Mouse (Mus musculus) neural tube, embryonic 13.5 days (tissue): ENCODE results near the gene Cep85l. TPM values are rescaled to one million over a fixed set of nuclear protein-coding genes. Genes with fewer than 3 reads are reported as not detected.

Experiments
- ATAC-seq: fragments of 200-750 bp; cut with Nextera tagmentation; 2 replicates; pipeline ENCODE4 v1.8.0; 2017; ENCODE audit warnings: low read depth, mild to moderate bottlenecking, moderate TSS enrichment, moderate library complexity
- H3K27ac ChIP-seq: fragments of 300-500 bp; sonication (generic); replicated peaks from 2 replicates; pipeline ENCODE4 v1.5.1; 2015; ENCODE audit warnings: moderate library complexity, mild to moderate bottlenecking, inconsistent platforms
- H3K27me3 ChIP-seq: fragments of 300-500 bp; sonication (generic); 2 replicates; pipeline ENCODE4 v1.6.1; 2015; ENCODE audit warnings: mild to moderate bottlenecking, inconsistent platforms
- H3K36me3 ChIP-seq: fragments of 300-500 bp; sonication (generic); 2 replicates; pipeline ENCODE4 v1.6.1; 2015; ENCODE audit warnings: mild to moderate bottlenecking, inconsistent platforms
- H3K4me1 ChIP-seq: fragments of 300-500 bp; sonication (generic); replicated peaks from 2 replicates; pipeline ENCODE4 v1.6.1; 2015; ENCODE audit warnings: inconsistent platforms
- H3K4me2 ChIP-seq: fragments of 300-500 bp; sonication (generic); 2 replicates; pipeline ENCODE4 v1.6.1; 2015; ENCODE audit warnings: inconsistent platforms, mild to moderate bottlenecking, moderate library complexity
- H3K4me3 ChIP-seq: fragments of 300-500 bp; sonication (generic); 2 replicates; pipeline ENCODE4 v1.5.1; 2015; ENCODE audit warnings: mild to moderate bottlenecking, inconsistent platforms
- H3K9ac ChIP-seq: fragments of 300-500 bp; sonication (generic); 2 replicates; pipeline ENCODE4 v1.6.1; 2015; ENCODE audit warnings: moderate library complexity, mild to moderate bottlenecking, inconsistent platforms
- H3K9me3 ChIP-seq: fragments of 300-500 bp; sonication (generic); 2 replicates; pipeline ENCODE4 v1.6.1; 2016; ENCODE audit warnings: inconsistent platforms
- WGBS: fragments of 180-500 bp; shearing (Covaris S2); methylation state at CpG from one replicate; pipeline ENCODE4 v1.1.7; 2015; 5-methylcytosine and 5-hydroxymethylcytosine counted together
- polyA plus RNA-seq: library from polyadenylated mRNA; unstranded; fragments of >200 nt; fragmentation: Nextera tagmentation; extraction: Ambion mirVana; gene quantifications from 2 replicates; pipeline ENCODE4 v1.2.1, GENCODE M21; 2015

Cep85l gene
- polyA plus RNA-seq, 1 experiment from 2014 or later: 5.2 TPM

DNA sequence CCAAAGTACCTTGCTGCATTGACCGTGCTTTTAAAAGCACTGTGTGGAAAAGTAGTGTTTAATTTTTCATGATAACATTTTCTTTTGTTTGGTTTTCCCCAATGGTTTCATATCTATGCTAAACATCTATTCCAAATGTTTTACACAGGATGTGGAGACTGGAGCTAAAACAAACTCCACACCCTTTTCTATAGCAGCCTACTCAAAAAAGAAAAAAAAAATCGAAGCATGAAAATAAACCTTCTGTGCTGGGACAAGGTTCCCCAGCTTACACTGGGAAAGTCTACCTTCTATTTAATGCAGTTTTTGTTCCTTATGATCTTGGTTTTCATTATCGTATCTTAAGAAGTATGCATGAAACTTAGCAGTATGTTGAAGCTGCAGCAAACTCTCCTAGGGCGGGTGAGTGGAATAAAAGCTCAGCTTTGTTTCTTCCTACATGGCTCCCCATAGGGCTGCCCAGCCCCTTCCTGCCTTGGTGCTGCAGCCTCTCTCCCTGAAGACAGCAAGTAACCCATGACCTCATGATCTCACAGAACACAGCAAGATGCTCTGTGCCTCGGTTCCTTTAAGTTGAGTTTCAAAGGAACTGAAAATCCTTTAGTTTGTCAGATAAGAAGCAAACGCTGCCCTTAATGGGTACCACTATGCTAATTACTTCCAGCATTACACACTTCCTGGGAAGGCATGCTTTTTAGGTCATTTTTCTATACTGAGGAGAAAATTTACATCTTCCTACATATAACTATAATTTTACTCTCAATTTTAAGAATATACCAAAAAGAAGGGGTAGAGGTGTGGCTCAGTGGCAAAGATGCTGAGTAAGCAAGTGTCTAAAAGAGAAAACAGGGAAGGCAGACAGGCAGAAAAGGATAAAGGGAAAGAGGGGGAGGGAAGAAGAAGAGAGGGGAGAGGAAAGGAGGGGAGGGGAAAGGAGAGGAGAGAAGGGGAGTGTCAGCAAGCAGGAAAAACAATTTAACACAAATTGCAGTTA, 34.6 kb upstream of the Cep85l start:
- 43% methylated on average over 6 of the region's 6 CpGs for WGBS
- Histone ChIP-seq H3K9ac (no peak overlapping the region), H3K36me3 (no peaks in the 10 kb centered on the region), H3K27ac (no peak overlapping the region), H3K4me2 (no peak overlapping the region), H3K4me1 (peaks cover 14% of the 10 kb centered on the region), H3K9me3 (no peaks in the 10 kb centered on the region), H3K27me3 (no peaks in the 10 kb centered on the region), H3K4me3 (no peak overlapping the region)
- ATAC-seq: no peak

DNA sequence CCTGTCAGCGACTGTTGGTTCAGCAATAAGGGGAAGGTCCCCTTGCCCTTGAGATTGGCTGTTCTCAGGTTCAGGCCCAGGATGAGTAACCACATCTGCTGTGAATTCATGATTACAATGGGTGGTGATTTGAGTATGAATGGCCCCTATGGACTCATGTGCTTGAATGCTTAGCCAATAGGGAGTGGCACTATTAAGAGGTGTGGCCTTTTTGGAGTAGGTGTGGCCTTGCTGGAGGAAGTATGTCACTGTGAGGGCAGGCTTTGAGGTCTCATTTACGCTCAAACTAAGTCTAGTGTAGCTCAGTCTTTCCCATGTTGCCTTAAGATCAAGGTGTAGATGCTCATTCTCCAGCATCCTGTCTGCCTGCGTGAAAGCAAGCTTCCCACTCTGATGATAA, 33.2 kb upstream of the Cep85l start:
- WGBS: 85% methylated on average over 3 of the region's 3 CpGs
- no peak overlapping the region for H3K4me3 ChIP-seq
- no peaks in the 10 kb centered on the region for H3K27me3 ChIP-seq
- ATAC-seq: no peak
- no peak overlapping the region for H3K27ac ChIP-seq
- H3K9me3 ChIP-seq: no peaks in the 10 kb centered on the region
- no peak overlapping the region for H3K9ac ChIP-seq
- H3K36me3 ChIP-seq: no peaks in the 10 kb centered on the region
- H3K4me2 ChIP-seq: no peak overlapping the region
- peaks cover 14% of the 10 kb centered on the region for H3K4me1 ChIP-seq

DNA sequence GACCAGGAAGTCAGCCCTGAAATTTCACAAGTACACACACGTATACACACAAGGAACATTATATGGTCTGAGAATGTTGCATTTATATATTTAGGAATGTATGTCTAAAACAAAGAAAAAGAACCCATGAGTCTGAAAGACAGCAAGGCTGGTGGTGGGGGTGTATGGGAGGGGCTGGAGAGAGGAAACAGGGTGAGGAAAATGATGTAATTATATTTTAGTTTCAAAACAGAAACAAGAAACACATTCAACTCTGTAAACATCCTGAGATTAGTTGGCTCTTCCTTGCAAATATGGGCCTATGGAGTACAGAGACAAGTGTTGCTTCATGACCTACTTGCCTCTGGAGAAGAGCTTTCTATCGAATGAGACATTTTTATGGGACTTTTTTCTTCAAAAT, 32.4 kb upstream of the Cep85l start:
- Histone ChIP-seq H3K4me1 (peaks cover 14% of the 10 kb centered on the region), H3K27me3 (no peaks in the 10 kb centered on the region), H3K9me3 (no peaks in the 10 kb centered on the region), H3K4me2 (no peak overlapping the region), H3K4me3 (no peak overlapping the region), H3K36me3 (no peaks in the 10 kb centered on the region), H3K9ac (no peak overlapping the region), H3K27ac (no peak overlapping the region)
- no peak for ATAC-seq
- WGBS: 87% methylated on average over 2 of the region's 2 CpGs

DNA sequence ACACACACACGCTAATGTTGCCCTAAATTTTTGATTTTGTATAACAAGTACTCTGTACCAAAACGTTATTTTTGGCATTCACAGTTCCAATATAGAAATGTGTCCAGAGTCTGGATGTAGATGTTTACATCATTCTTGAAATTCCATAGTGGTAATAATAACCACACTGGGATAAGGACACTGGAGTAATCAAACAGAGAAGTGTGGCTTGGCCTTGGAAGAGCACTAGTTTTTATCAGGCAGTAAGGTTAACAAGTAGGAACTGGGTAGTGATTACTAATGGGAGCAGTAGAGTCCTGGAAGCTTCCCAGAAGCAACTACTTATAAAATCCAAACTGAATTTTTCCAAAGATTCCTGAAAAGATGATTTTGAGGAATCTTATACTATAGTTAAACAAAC, 31.1 kb upstream of the Cep85l start:
- H3K9me3 ChIP-seq: no peaks in the 10 kb centered on the region
- no peaks in the 10 kb centered on the region for H3K27me3 ChIP-seq
- peaks cover 5% of the 10 kb centered on the region; the same call in 1 of the 2 replicates for H3K4me1 ChIP-seq
- WGBS: 82% methylated on average over 2 of the region's 2 CpGs
- ATAC-seq: no peak
- H3K27ac ChIP-seq: no peak overlapping the region
- H3K4me2 ChIP-seq: no peak overlapping the region
- H3K4me3 ChIP-seq: no peak overlapping the region
- H3K36me3 ChIP-seq: no peaks in the 10 kb centered on the region
- no peak overlapping the region for H3K9ac ChIP-seq

DNA sequence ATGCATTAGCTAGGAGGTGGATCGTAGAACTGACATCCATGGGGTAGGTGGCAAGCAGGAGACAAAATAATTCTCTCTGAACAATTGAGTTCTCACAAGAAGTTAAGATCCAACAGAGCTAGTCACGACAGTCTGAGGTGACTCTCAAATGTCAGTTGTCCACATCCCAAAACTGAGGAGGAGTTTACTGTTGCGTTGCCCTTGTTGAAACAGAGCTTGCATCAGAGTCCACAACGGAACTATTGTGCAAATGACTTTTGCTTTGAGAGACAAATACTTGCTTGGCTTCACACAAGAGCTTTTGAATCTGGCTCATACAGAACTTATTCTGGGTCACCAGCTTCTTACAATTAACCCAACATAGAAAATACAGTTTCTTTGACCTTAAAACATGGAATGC, 27.7 kb upstream of the Cep85l start:
- no peak overlapping the region for H3K4me2 ChIP-seq
- no peaks in the 10 kb centered on the region for H3K27me3 ChIP-seq
- no peaks in the 10 kb centered on the region for H3K36me3 ChIP-seq
- no peaks in the 10 kb centered on the region for H3K9me3 ChIP-seq
- no peaks in the 10 kb centered on the region for H3K4me1 ChIP-seq
- H3K4me3 ChIP-seq: no peak overlapping the region
- no peak overlapping the region for H3K9ac ChIP-seq
- ATAC-seq: no peak
- no peak overlapping the region for H3K27ac ChIP-seq
- WGBS: 80% methylated on average over 4 of the region's 4 CpGs

DNA sequence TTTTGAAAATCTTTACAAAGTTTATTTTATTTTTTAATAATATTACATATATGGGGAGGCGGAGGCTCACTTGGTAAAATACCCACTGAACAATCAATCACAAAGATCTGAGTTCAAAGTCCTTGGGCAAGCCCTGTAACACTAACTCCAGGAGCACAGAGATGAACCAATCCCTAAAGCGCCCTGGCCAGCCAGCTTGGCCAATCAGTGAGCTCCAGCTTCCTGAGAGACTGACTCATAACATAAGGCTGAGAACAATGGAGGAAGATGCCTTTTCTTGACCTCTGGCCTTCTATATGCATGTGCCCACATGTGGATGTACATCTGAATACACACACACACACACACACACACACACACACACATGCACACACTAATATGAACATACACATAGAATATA, 27.1 kb upstream of the Cep85l start:
- Histone ChIP-seq H3K4me2 (no peak overlapping the region), H3K4me1 (no peaks in the 10 kb centered on the region)
- ATAC-seq: no peak

DNA sequence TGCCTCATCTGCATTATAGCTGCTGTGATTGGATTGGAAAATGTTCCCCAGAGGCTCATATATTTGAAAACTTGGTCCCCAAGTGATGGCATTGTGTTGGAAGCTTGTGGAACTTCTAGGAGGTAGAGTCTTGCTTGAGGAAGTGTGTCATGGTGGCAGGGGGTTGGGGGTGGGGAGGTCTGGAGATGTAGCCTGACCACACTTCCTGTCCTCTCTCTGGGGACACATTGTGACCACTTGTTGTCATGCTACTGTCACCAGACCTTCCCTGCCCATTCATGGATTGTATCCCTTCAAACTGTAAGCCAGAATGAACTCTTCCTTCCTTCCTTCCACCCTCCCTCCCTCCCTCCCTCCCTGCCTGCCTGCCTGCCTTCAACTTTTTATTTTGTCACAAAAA, 22.5 kb upstream of the Cep85l start:
- no peak for ATAC-seq
- Histone ChIP-seq H3K27ac (no peak overlapping the region), H3K36me3 (no peaks in the 10 kb centered on the region), H3K9ac (no peak overlapping the region), H3K9me3 (no peaks in the 10 kb centered on the region), H3K4me2 (no peak overlapping the region), H3K4me1 (peaks cover 13% of the 10 kb centered on the region), H3K4me3 (no peak overlapping the region), H3K27me3 (no peaks in the 10 kb centered on the region)

More for the DNA sequence above, 27.1 kb upstream of the Cep85l start:
- no peaks in the 10 kb centered on the region for H3K27me3 ChIP-seq
- H3K9ac ChIP-seq: no peak overlapping the region
- H3K9me3 ChIP-seq: no peaks in the 10 kb centered on the region
- H3K27ac ChIP-seq: no peak overlapping the region
- no peaks in the 10 kb centered on the region for H3K36me3 ChIP-seq
- H3K4me3 ChIP-seq: no peak overlapping the region
- 79% methylated on average over 2 of the region's 2 CpGs for WGBS

DNA sequence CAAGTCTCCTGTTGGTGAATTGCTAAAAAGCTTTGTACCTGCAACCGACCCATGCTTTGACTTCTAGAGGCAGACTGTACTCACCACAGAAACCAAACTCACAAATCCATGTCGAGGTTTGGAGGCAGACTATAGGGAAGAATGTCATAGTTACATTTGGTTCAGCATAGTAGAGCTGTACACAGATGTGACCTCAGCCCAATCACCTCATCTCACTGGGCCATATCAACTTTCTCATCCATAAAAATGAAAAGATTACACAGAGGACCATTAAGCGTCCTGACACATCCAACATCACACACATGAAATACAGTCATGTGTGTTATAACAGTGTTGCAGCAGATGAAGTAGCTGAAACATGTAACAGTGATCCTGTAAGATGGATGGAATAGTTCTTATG, 19.3 kb upstream of the Cep85l start:
- Histone ChIP-seq H3K9ac (no peak overlapping the region), H3K4me3 (no peak overlapping the region), H3K4me2 (no peak overlapping the region), H3K36me3 (no peaks in the 10 kb centered on the region), H3K27me3 (no peaks in the 10 kb centered on the region), H3K4me1 (peaks cover 13% of the 10 kb centered on the region), H3K9me3 (no peaks in the 10 kb centered on the region), H3K27ac (peak overlapping the region; percentile 20; the same call in 1 of the 2 replicates)
- ATAC-seq: peak; percentile 67
- WGBS: 57% methylated on average over 3 of the region's 3 CpGs

DNA sequence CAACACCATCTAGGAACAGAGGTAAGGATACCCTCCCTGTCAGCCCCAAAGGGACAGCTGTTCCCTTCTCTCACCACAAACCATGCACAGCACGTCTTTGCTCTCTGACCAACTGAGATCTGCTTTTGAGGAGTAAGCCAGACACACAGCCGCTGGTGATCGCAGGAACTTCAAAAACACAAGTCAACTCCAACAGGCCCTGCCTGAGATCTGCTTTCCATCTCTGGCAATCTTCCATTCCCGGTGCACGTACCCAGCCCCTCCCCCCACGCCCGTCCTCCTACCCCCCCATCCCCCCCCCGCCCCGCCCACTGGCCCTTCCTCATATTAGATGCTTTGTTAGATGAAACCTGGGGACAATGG, 18.8 kb upstream of the Cep85l start:
- Histone ChIP-seq H3K27me3 (no peaks in the 10 kb centered on the region), H3K4me1 (peaks cover 13% of the 10 kb centered on the region), H3K36me3 (no peaks in the 10 kb centered on the region), H3K27ac (peak overlapping the region; percentile 42), H3K9ac (peak overlapping the region; percentile 13; the same call in 1 of the 2 replicates), H3K4me2 (peak overlapping the region; percentile 31), H3K9me3 (no peaks in the 10 kb centered on the region), H3K4me3 (0 out of 2 replicates have a peak overlapping the region, but pooled peaks have one; percentile 11)
- peak; percentile 67 for ATAC-seq
- WGBS: 6% methylated on average over 9 of the region's 9 CpGs

DNA sequence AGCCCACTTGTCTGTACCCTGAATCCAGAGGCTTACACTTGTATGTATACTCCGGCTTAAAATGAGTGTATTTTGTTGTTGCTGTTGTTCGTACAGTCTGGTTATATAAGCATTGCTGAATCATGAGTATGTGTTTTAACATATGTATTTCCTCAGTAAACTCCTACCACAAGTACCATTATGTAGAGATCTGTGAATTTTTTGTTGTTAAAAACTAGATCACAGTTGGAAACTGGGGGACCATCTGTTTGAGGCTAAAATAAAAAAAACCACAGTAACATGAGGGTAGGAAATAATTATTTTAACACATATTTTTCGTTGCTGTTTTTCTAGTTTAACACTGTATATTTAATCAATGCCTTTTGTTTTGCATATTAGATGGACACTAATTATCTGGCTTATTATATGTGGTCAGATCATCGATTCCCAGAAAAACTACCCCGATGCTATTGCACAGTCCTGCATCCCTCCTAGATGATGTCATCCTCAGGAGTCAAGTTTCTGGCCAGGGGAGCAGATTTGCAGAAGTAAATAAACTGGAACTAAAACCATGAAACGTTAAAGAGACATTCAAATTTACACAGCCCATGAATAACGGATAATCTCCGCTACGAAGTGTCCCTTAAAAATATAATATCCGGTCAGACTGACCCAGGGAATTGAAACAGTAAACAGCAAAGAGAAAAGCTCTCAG, 18.2 kb upstream of the Cep85l start:
- Histone ChIP-seq H3K27me3 (no peaks in the 10 kb centered on the region), H3K27ac (peak overlapping the region; percentile 42; the same call in 1 of the 2 replicates), H3K4me3 (0 out of 2 replicates have a peak overlapping the region, but pooled peaks have one; percentile 11), H3K4me2 (peak overlapping the region; percentile 31), H3K4me1 (peaks cover 13% of the 10 kb centered on the region), H3K36me3 (no peaks in the 10 kb centered on the region), H3K9me3 (no peaks in the 10 kb centered on the region), H3K9ac (peak overlapping the region; percentile 13; the same call in 1 of the 2 replicates)
- ATAC-seq: no peak
- 61% methylated on average over 10 of the region's 10 CpGs for WGBS

DNA sequence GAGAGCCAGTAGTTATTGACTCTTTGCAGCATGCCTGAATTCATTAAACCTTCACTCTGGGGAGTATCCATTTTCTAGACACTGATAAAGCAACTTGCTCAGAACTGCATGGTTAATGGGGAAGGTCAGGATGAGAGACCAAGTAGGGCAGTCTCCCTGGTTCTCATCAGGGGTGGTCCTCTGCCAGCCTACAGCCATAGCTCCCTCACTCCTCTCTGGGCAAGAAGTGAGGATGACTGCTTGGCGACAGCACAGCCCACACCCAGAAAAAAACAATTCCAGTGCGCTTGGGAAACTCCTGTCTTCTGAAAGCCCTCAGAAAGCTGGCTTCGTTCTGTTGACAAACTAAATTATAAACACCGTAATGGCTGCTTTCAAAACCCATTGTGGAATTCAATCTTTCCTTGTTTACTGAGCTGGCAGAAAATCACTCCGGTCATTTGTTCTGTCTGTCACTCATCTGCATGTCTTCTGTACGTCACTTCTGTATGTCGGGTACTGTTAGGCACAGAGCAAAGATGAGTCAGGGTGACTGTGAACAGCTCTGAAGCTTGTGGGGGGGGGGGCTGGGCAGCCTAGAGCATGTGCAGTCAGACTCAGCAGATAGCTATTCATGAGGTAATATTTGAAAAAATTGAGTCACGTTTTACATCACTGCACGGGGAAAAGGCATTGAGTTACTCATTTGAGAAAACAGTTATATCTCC, 15.3 kb upstream of the Cep85l start:
- 81% methylated on average over 9 of the region's 9 CpGs for WGBS

More for the DNA sequence above, 15.3 kb upstream of the Cep85l start:
- Histone ChIP-seq H3K4me3 (no peak overlapping the region), H3K27me3 (no peaks in the 10 kb centered on the region), H3K9me3 (no peaks in the 10 kb centered on the region), H3K36me3 (no peaks in the 10 kb centered on the region), H3K4me1 (peaks cover 13% of the 10 kb centered on the region), H3K27ac (no peak overlapping the region), H3K9ac (no peak overlapping the region), H3K4me2 (no peak overlapping the region)
- no peak for ATAC-seq
